Mouse (Mus musculus): ENCODE data around the gene Tmem145.
A peak's percentile ranks its signal among the peaks of the same experiment; 100 is the strongest.
"Not testable (repeated sequence)": the region's sequence is repeated elsewhere in the genome, so short reads cannot be mapped to it uniquely, and the experiment has no call there.

Tmem145 gene

DNA sequence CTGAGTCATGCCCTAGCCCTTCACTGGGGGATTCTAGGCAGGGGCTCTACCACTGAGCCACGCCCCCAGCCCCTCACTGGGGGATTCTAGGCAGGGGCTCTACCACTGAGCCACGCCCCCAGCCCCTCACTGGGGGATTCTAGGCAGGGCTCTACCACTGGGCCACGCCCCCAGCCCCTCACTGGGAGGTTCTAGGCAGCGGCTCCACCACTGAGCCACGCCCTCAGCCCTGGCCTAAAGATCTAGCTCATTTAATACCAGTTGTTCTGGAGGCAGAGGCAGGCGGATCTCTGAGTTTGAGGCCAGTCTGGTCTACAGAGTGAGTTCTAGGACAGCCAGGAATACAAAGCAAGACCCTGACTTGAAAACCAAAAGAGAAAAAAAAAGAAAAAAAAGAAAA lies 19.5 kb downstream of the Tmem145 start:
- not testable (repeated sequence) for DNase-seq

DNA sequence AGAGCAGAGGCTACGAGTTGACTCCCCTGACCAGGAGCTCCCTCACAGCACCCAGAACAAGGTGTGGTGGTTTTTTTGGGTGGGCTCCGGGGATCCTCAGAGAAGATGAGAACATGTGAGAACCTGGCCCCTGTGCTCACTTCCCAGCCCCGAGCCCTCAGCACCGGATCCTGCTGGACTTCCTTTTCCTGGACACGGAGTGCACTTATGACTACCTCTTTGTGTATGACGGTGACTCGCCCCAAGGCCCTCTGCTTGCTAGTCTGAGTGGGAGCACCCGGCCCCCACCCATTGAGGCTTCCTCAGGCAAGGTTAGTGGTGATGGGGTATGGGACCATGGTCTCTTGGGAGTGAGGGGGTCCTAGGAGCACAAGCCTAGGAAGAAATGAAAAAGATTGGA lies 20.3 kb downstream of the Tmem145 start:
- DNase-seq, result no peak

DNA sequence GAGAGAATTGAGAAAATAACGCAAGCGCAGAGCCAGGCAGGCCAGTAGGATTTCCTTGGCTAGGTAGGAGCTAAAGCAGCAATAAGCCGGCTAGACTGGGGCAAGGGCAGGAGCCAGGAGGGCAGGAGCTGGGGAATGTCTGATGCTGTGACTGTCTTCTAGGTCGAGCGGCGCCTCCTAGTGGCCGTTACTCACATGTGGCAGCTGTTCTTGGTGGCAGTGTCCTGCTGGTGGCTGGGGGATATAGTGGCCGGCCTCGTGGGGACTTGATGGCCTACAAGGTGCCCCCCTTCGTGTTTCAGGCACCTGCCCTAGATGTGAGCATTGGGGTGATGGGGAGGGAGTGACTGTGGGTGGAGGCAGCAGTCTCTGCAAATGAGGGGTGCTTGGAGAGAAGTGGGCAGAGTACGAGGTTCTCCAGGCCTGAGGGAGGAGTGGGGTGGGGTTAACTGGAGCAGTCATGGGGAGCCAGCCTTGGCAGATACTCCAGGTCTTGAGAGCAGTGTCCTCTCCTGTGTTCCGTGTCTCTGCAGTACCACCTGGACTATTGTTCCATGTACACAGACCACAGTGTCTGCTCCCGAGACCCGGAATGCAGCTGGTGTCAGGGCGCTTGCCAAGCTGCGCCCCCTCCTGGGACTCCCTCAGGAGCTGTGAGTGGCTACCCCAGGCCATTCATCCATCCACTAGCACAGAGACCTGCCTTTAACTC lies 27.8 kb downstream of the Tmem145 start:
- DNase-seq, result peak; percentile 82 to 83

DNA sequence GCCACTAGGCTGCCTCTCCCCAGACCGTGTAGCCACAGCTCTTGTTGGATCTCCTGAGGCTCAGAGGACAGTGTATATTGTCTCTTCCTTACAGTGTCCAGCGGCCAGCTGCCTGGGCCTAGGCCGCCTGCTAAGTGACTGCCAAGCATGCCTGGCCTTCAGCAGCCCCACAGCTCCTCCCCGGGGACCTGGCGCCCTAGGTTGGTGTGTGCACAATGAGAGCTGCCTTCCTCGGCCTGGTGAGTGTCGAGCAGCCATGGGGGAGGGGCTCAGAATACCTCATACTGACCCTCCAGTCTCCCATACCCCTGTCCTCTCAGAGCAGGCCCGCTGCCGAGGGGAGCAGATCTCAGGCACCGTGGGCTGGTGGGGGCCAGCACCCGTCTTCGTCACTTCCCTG lies 28.6 kb downstream of the Tmem145 start:
- no peak for DNase-seq

DNA sequence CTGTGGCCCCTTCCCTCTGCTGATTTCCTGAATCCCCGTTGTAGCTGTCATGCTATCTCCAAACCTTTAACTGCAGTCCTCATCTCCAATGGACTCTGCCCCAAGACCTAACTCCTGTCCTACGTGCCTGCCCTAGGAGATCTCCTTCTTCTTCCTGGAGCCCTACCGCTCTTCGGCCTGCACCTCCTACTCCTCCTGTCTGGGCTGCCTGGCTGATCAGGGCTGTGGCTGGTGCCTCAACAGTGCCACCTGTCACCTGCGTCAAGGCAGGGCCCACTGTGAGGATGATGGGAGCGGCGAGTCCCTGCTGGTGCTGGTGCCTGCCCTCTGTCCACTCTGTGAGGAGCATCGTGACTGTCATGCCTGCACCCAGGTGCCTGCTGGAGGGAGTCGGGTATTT lies 33.4 kb downstream of the Tmem145 start:
- no peak for DNase-seq

DNA sequence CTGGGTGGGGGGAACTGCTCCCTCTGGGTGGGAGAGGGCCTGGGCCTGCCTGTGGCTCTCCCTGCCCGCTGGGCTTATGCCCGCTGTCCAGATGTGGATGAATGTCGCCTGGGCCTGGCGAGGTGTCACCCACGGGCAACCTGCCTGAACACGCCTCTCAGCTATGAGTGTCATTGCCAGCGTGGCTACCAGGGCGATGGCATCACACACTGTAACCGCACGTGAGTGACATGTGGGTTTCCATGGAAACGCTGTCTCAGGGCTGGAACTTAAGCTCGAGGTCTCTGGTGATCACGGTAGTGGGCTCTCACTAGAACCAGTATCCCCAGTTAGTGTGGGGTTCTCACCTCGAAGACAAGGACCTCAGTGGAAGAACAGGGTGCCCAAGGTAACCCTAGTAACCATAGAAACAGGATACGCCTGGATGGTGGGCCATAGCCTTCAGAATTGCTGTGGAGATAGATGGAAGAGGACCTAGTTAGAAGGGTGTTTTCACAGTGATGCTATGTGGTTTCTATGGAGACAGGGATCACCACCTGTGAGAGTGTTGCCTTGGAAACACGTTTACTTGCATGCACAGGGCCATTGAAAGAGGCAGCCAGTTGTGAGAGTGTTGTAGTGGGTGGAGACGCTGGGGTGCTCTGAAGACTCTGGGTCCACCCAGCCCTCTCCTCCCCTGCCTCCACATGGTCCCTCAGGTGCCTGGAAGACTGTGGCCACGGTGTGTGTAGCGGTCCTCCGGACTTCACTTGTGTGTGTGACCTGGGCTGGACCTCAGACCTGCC lies 35.3 kb downstream of the Tmem145 start:
- DNase-seq, result no peak

DNA sequence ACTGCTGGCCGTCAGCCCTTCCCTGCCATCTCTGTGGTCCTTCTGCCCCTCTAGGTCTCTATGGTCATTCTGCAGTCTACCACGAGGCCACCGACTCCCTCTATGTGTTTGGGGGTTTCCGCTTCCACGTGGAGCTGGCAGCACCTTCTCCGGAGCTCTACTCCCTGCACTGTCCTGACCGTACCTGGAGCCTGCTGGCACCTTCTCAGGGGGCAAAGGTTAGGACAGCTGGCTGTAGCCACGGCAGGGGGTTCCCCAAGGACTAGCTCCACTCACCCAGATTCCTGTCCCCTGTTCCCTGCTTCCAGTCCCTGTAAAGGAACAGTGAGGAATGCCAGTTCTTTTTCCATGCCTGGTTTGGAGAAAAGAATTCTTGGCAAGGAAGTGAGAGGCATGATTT lies 43.0 kb downstream of the Tmem145 start:
- DNase-seq, result no peak

DNA sequence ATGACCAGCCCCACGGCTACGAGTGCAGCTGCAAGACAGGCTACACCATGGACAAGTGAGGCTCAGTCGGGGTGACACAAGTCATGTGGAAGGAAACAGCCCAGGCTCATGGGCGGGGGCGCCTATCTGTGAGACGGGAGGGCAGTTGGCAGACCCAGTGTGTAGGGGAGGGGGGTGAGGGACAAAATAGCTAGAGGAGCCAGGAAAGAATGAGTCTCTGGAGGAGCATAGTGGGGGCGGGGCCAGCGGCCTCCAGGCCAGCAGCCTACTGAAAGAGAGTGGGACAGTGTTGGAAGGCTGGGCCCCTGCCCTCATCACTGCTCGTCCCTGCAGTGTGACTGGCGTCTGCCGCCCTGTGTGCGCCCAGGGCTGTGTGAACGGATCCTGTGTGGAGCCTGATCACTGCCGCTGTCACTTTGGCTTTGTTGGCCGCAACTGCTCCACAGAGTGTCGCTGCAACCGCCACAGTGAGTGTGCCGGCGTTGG lies 52.9 kb downstream of the Tmem145 start:
- no peak for DNase-seq

DNA sequence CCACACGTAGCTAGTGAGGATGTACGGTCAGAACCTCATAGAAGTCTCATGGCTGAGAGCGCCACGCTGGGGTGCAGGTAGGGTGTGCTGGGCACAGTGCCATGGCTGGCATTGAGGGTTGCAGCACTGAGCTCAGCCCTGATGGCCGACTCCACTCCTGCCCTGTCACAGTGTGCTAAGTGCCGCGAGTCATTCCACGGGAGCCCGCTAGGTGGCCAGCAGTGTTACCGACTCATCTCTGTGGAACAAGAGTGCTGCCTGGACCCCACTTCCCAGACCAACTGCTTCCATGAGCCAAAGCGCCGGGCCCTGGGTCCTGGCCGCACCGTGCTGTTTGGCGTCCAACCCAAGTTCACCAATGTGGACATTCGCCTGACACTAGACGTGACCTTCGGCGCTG lies 57.2 kb downstream of the Tmem145 start:
- DNase-seq, result no peak

DNA sequence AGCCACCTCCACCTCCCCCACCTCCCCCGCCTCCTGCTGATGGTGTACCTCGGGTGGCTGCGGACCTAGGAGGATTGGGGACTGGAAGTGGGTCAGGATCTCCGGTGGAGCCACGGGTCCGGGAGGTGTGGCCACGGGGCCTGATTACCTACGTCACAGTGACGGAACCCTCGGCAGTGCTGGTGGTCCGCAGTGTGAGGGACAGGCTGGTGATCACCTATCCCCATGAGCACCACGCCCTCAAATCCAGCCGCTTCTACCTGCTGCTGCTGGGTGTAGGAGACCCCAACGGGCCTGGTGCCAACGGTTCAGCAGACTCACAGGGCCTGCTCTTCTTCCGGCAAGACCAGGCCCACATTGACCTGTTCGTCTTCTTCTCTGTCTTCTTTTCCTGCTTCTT lies 57.7 kb downstream of the Tmem145 start:
- no peak for DNase-seq
